Mouse (Mus musculus): ENCODE data around the gene Dgkb.

- TF ChIP-seq POLR2A (IDR thresholded peaks at IDR 0.05; ENCODE audit: insufficient read length, low read depth) = no peak
- no peak for TF ChIP-seq TCF12 (IDR thresholded peaks at IDR 0.05; ENCODE audit: insufficient read depth, poor library complexity, severe bottlenecking)
- TF ChIP-seq MAX (IDR thresholded peaks at IDR 0.05; ENCODE audit: low read depth) = no peak
- no peak for TF ChIP-seq MYOG (IDR thresholded peaks at IDR 0.05; ENCODE audit: control insufficient read depth in 1 of 3, insufficient read depth in 1 of 3, insufficient read length in 2 of 3, low read depth in 2 of 3)
Measured at GRCm38 (mm10) chr12:38268856-38269255, 451.3 kb downstream of the Dgkb start.
